Mouse (Mus musculus) spleen, adult 18-20 months (tissue): ENCODE results near the gene Slc9a3.

Experiments
- DNase-seq, 2 experiments: peaks; one replicate each; pipeline ENCODE4 v3.0.0; 2022; ENCODE audit warnings: mixed read lengths in 2 of 2

The Slc9a3 gene

GRCm38 (mm10) chr13:74145983-74146622, 24.8 kb downstream of the Slc9a3 start:
- no peak for DNase-seq

- DNase-seq, result no peak
Measured at GRCm38 (mm10) chr13:74147327-74147726, 26.1 kb downstream of the Slc9a3 start.

- peak; percentile 43 to 62 for DNase-seq
Measured at GRCm38 (mm10) chr13:74166348-74167056, 45.2 kb downstream of the Slc9a3 start.

- DNase-seq, result no peak
Measured at GRCm38 (mm10) chr13:74167057-74167413, 45.8 kb downstream of the Slc9a3 start.

GRCm38 (mm10) chr13:74167492-74167891, 46.2 kb downstream of the Slc9a3 start:
- DNase-seq, result no peak

GRCm38 (mm10) chr13:74169446-74170164, 48.3 kb downstream of the Slc9a3 start:
- DNase-seq, result no peak

GRCm38 (mm10) chr13:74172036-74172435, 50.8 kb downstream of the Slc9a3 start:
- DNase-seq, result no peak

GRCm38 (mm10) chr13:74183011-74183695, 61.9 kb downstream of the Slc9a3 start:
- no peak for DNase-seq

GRCm38 (mm10) chr13:74192613-74193012, 71.4 kb downstream of the Slc9a3 start:
- DNase-seq, result no peak

- DNase-seq, result no peak
Measured at GRCm38 (mm10) chr13:74196451-74196850, 75.2 kb downstream of the Slc9a3 start.

- peak; percentile 82 to 86 for DNase-seq
Measured at GRCm38 (mm10) chr13:74208317-74208985, 87.2 kb downstream of the Slc9a3 start, which contains the start of gene Exoc3. Exoc3 (minus strand) TSS chr13:74208732.

GRCm38 (mm10) chr13:74208986-74209345, 87.7 kb downstream of the Slc9a3 start:
- no peak for DNase-seq

- no peak for DNase-seq
Measured at GRCm38 (mm10) chr13:74218441-74218840, 97.2 kb downstream of the Slc9a3 start.
